8 mouse cellular contexts compared by ENCODE assay signal in genomic region chr9:98425351-98425880, GRCm38 (mm10). TPM values are rescaled to one million over a fixed set of nuclear protein-coding genes. Genes with fewer than 3 reads are reported as not detected.
A peak's percentile ranks its signal among the peaks of the same experiment; 100 is the strongest.
DNase-seq lines count a peak whose midpoint lies in the region; ATAC-seq lines count a peak whose summit lies in the region.

No protein-coding gene starts in this region.

- peaks cover 37% of the 10 kb centered on the region for H3K4me1 ChIP-seq in embryonic facial prominence, embryonic 15.5 days
- peaks cover 53% of the 10 kb centered on the region for H3K4me1 ChIP-seq in limb, embryonic 13.5 days

- no peak overlapping the region for H3K27ac ChIP-seq in embryonic facial prominence, embryonic 15.5 days (replicated peaks)
- no peak overlapping the region for H3K27ac ChIP-seq in limb, embryonic 13.5 days

- H3K9ac ChIP-seq in embryonic facial prominence, embryonic 15.5 days = no peak overlapping the region
- H3K9ac ChIP-seq in limb, embryonic 13.5 days = peak overlapping the region; percentile 72

- H3K9me3 ChIP-seq in embryonic facial prominence, embryonic 15.5 days (replicated peaks) = no peaks in the 10 kb centered on the region
- H3K9me3 ChIP-seq in limb, embryonic 13.5 days = no peaks in the 10 kb centered on the region

- DNase-seq in kidney, postnatal 4 days = peak; percentile 21 to 38
- no peak for DNase-seq in kidney, postnatal 36 days
- peak; percentile 22 for DNase-seq in retina, postnatal 1 day
- no peak for DNase-seq in gastrocnemius, adult 18-20 months (ENCODE audit: low spot score)
- DNase-seq in left cerebral cortex, postnatal 14 days (ENCODE audit: low spot score in 2 of 2) = no peak
- DNase-seq in adrenal gland, postnatal 4 days (ENCODE audit: low spot score in 2 of 2) = no peak

- WGBS in embryonic facial prominence, embryonic 15.5 days = 6% methylated on average over 19 of the region's 19 CpGs
- 9% methylated on average over 19 of the region's 19 CpGs for WGBS in limb, embryonic 13.5 days

- H3K36me3 ChIP-seq in embryonic facial prominence, embryonic 15.5 days = no peaks in the 10 kb centered on the region
- no peaks in the 10 kb centered on the region for H3K36me3 ChIP-seq in limb, embryonic 13.5 days

- H3K4me3 ChIP-seq in embryonic facial prominence, embryonic 15.5 days (replicated peaks) = peak overlapping the region; percentile 54
- peak overlapping the region; percentile 64 for H3K4me3 ChIP-seq in limb, embryonic 13.5 days

- ATAC-seq in embryonic facial prominence, embryonic 15.5 days (ENCODE audit: insufficient number of reproducible peaks, low FRiP score, low TSS enrichment, low read depth) = no peak
- ATAC-seq in limb, embryonic 13.5 days (ENCODE audit: low FRiP score, low read depth) = no peak

- peak overlapping the region; percentile 81 for H3K4me2 ChIP-seq in embryonic facial prominence, embryonic 15.5 days (replicated peaks)
- peak overlapping the region; percentile 76 for H3K4me2 ChIP-seq in limb, embryonic 13.5 days (replicated peaks)

- H3K27me3 ChIP-seq in embryonic facial prominence, embryonic 15.5 days = no peaks in the 10 kb centered on the region
- H3K27me3 ChIP-seq in limb, embryonic 13.5 days = peaks cover 4% of the 10 kb centered on the region; the same call in 1 of the 2 replicates

- intact Hi-C loops in left cerebral cortex, postnatal 14 days (cut with DNase I) = no loop called here

RNA-seq across cellular contexts. Expression of gene Rbp1, which starts 2.7 kb away (rescaled TPM):
- polyA plus RNA-seq in embryonic facial prominence, embryonic 15.5 days (2015; fragmentation: Nextera tagmentation; extraction: Ambion mirVana) = 34.1 and 44.5 TPM in 2 replicates
- polyA plus RNA-seq in limb, embryonic 13.5 days (2015; fragmentation: Nextera tagmentation; extraction: Ambion mirVana) = 48.7 and 55.7 TPM in 2 replicates
- total RNA-seq in gastrocnemius, adult 18-20 months (2021) = 1 to 10 TPM; 1.4 TPM
- total RNA-seq in left cerebral cortex, postnatal 14 days (2021) = 1 to 10 TPM; 6.7 to 6.8 TPM
- 10 to 100 TPM; 20.8 to 23.0 TPM for total RNA-seq in adrenal gland, postnatal 4 days (2021)

Comparison
In these comparisons a context has a peak if more than half of its experiments do, and no peak if none do; other contexts are left out.
1. DNase-seq: peak in kidney, postnatal 4 days (2 of 2) and retina, postnatal 1 day (single experiment); none in kidney, postnatal 36 days (0 of 2), gastrocnemius, adult 18-20 months (single experiment), left cerebral cortex, postnatal 14 days (0 of 2) and adrenal gland, postnatal 4 days (0 of 2).